Mouse (Mus musculus): ENCODE data around the gene Apol8.

- TF ChIP-seq MAFK (IDR thresholded peaks at IDR 0.05; ENCODE audit: insufficient replicate concordance, low read length) (no peak), POLR2A (IDR thresholded peaks at IDR 0.05; ENCODE audit: low read depth, low read length) (no peak), CTCF (conservative IDR thresholded peaks at IDR 0.05 in 1 of 2, IDR thresholded peaks at IDR 0.05 in 1 of 2; ENCODE audit: low read depth in 2 of 2, low read length in 2 of 2) (no peak), MXI1 (IDR thresholded peaks at IDR 0.05; ENCODE audit: low read depth, low read length) (no peak), EP300 (IDR thresholded peaks at IDR 0.05; ENCODE audit: low read length) (no peak)
Observed at GRCm38 (mm10) chr15:77803747-77804146, 46.9 kb upstream of the Apol8 start.

All from CH12.LX (cell line).